Mouse (Mus musculus) ovary, postnatal 36 days (tissue): Measurements from ENCODE around the gene Npas1.

Experiments
- DNase-seq: peaks from one replicate; pipeline ENCODE4 v3.0.0; 2022; ENCODE audit warnings: low spot score, mixed read lengths

Npas1 gene

DNA sequence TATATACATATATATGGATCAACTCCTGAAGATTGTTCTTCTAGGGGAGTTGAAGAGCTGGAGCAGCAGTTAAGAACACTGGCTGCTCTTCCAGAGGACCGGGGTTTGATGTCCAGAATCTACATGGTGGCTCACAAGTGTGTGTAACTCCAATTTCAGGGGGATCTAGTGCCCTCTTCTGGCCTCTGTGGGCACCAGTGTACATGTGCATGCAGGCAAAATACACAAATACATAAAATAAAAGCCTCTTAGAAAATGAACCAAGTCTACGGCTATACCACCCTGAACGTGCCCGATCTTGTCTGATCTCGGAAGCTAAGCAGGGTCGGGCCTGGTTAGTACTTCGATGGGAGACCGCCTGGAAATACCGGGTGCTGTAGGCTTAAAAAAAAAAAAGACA lies 6.0 kb downstream of the Npas1 start:
- DNase-seq, result no peak

DNA sequence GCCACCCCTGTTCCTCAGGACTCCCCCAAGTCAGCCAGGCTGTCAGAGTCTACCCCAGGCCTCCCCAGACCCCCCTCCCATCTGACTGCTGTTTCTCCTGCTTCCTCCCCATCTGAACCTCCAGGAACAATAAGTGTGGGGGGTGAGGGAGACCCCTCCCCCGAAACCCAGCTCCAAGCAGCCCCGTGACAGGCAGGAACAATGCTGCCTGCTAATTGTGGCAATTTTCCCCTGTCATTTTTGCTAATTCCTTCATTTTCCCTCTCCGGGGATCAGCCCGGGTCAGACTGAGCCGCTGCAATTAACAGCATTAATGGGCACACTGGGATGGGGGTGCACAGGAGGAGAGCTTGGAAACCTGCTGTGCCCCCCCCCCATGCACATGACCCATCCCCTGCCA lies 9.4 kb downstream of the Npas1 start:
- no peak for DNase-seq

DNA sequence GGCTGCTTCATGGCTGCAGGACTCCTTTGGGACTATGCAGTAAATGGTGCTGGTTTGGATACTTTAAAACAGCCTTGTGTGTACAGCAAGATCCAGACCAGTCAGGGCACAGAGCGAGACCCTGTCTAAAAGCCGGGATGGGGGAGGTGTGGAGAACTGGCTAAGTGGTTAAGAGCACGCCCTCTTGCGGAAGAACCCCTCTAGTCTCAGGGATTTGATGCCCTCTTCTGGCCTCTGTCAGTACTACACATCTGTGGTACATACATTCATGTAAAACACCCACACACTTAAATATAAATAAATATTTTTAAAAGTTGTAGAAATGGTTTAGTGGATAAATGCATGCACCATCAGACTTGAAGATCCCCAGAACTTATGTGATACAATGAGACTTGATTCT lies 11.0 kb downstream of the Npas1 start:
- DNase-seq, result no peak

DNA sequence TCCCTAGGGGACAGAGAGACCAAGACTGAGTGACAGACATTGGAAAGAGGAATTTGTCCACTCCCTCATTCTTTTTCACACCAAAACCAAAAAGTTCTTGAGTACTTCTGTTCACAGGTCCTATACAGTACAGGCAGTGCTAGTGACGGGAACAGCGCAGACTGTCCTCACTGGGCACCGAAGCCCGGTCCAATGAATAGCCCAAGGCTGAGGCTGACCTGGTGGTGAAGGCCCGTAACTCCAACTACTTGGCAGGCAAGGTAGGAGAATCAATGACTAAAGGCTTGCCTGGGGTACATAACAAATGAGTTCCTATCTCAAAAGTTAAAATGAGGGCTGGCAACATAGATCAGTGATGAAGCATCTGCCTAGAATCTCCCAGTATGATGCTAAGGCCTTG lies 12.0 kb downstream of the Npas1 start:
- DNase-seq, result no peak

DNA sequence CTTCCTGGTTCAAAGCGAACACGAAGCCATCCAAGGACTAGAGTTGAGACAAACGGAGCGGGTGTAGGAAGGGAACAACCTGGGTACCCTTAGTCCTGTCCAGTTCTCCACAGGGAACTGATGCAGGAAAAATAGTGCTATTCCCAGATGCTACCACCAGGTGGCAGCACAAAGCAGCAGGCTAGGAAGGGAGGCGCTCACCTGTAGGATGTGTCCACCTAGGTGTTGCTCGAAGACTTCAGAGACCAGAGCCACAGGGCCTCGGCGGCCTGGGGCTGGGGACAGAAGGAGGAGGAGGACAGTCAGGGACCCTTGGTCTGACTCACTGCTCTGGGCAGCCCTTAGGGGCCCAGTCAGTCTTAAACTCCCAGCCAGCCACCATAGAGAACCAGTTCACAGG lies 12.4 kb downstream of the Npas1 start:
- DNase-seq, result peak; percentile 63

DNA sequence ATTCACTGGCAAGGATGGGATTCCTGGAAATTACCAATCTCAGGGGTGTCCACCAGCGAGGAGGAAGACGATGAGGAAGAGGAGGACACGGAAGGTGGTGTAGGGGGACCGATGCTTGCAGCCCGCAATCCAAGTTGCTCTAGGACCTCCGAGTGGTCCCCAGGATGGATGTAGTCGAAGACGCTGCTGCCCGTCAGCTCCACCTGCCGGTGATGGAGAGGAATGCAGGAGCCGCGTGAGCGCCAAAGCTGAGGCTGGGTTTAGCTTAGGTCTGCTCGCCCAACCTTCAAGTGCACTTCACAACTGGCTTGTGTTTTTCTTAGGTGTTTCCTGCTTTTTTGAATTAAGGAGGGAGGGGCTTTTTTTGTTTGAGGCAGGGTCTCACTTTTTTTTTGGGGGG lies 14.3 kb downstream of the Npas1 start:
- peak; percentile 76 for DNase-seq

DNA sequence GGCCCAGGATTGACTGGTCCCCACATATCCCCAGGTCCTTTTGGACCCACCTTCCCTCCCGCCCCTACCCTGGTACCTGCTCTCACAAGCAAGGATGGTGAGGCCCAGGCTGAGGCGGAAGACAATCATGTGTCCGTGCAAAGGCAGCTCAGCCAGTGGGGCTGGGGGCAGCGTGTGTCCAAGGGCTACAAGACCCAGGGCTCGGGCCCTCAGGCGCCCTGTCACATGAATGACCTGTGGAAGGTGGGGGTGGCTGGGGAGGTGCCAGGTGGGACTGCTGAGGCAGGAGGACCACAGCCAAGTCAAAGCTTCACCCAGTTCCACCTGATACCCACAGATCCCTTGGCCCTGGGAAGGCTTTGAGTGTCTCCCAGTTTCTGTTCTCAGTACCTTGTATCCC lies 15.8 kb downstream of the Npas1 start:
- DNase-seq, result no peak

DNA sequence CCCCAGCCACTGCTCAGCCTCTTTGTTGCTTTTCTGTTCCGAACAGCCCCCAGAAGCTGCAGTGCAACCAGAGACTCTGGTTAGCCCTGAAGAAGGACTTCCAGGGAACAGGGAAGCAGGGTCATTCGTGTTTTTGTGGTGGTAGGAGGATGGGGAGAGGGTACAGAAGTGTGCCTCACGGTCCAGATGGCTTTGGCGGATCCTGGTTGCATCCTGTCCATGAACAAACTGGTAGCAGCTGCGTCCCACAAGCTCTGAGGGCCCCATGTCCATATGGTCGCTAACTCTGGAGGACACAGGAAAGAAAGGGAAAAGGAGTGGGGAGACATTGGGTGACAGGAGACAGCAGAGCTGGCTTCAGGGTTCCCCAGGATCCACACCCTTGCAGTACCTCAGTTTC lies 16.4 kb downstream of the Npas1 start:
- no peak for DNase-seq

DNA sequence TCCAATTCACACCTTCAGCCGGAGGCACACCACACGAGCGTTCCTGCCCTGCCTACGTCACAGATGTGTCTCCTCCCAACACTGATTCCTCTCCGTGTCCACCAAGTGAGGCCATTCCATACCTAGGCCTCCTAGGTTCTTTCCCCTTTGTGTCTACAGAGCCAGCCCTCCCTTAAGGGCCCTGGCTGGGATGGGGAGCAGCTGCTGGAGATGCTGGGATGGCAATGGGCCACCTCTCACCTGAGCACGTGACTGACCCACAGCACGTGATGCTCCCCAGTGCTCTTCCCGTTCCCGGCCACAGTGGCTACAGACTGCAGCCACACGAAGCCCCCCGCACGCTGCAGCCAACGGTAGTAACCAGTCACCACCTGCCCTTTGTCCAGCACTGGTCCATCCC lies 17.0 kb downstream of the Npas1 start:
- DNase-seq, result no peak

DNA sequence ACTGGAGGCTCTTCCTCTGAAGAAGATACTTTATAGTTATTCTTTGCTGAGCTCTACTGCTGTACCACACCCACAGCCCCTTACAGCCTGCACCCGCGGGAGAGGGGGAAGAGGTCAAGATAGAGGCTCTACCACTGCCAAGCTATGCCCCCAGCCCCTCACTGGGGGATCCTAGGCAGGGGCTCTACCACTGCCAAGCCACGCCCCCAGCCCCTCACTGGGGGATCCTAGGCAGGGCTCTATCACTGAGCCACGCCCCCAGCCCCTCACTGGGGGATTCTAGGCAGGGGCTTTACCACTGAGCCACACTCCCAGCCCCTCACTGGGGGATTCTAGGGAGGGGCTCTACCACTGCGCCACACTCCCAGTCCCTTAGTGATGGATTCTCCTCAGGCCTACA lies 21.2 kb downstream of the Npas1 start:
- DNase-seq, result no peak

DNA sequence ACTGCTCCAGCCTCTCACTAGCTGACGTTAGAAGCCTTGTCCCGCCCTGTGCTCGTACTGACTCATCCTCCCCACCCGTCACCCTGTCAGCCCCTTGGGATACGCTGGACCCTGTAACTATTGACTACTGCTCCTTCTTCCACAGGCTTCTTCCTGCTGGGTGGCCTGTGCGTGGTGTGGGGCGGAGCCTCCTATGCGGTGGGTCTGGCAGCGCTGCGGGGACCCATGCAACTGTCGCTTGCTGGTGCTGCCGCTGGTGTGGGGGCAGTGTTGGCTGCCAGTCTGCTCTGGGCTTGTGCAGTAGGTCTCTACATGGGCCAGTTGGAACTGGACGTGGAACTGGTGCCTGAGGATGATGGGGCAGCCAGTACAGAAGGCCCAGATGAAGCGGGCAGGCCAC lies 22.5 kb downstream of the Npas1 start:
- no peak for DNase-seq

DNA sequence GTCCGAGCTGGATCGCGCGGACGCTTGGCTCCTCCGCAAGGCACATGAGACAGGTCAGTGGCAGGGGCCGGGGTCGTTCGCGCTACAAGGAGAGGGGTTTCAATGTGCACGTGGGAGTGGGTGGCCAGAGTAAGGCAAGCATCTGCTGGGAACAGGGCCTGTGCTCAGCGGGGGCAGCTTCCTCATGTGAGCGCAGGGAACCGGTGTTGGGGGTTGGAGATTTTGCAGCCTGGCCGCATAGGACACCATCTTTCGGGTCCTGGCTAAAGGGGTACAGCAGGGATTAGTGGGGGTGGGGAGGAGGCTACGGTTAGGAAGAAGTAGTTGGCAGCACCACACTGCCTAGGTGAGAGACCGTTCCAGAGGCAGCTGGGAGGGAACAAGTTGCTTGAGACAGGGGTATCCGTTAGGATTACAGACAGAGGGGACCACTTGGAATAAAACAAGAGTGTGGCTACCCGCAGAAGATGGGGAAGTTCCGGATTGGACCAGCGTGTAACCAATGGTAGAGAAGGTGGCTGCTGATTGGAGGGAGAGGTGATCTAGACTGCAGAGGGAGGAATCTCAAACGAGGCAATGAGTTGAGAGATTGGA lies 24.3 kb downstream of the Npas1 start:
- no peak for DNase-seq

DNA sequence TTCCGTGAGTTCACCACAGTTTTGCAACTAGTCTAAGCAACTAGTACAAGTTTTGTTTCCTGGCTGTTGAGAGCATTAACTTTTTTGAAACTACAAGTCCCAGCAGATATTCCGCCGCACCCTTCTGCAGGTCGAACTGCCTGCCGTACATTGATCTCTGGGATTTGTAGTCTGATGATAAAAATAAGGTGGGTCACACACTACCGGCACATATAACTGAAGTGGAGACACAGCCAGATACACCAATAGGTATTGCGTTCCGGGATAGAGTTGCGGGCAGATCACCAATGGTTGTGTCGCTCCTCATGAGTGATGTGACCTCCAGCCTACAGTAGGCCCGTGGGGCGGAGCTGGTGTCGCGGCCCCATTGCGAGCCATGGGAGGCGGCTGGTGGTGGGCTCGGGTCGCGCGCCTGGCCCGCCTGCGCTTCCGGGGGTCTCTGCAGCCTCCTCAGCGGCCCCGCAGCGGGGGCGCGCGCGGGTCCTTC lies 24.9 kb downstream of the Npas1 start, which contains the start of gene Tmem160:
Gene Tmem160, plus strand, starts transcription at position 193 of the 487 bp plus-strand sequence.
- peak; percentile 81 for DNase-seq

DNA sequence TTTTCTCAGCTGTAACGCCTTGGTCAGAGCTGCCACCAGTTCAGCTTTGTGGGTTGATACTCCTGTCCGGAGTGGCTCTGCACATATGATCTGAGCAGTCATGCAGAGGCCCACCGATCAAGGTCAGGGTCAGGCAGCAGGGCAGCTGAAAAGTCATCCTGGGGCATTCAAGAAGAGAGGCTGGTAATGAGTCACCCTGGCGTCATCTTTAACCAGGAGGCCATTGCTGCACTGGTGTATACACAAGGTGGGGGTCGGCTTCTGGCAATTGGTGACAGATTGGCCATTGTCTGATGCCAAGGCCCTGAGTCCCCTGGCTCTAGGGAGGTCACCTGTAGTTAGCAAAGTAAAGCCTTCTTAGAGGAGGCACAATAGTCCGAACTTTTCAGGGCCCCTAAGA lies 25.9 kb downstream of the Npas1 start:
- DNase-seq, result no peak

DNA sequence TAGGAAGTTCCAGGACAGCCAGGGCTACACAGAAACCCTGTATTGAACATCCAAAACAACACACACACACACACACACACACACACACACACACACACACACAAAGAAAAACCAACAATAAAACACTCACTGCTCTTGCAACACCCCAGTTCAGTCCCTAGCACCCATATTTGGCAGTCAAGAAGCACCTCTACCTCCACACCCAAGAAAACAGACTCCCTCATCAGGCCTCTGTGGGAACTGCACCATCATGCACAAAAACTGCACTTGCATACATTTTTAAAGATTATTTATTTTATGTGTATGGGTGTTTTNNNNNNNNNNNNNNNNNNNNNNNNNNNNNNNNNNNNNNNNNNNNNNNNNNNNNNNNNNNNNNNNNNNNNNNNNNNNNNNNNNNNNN lies 36.3 kb downstream of the Npas1 start:
- DNase-seq, result no peak

DNA sequence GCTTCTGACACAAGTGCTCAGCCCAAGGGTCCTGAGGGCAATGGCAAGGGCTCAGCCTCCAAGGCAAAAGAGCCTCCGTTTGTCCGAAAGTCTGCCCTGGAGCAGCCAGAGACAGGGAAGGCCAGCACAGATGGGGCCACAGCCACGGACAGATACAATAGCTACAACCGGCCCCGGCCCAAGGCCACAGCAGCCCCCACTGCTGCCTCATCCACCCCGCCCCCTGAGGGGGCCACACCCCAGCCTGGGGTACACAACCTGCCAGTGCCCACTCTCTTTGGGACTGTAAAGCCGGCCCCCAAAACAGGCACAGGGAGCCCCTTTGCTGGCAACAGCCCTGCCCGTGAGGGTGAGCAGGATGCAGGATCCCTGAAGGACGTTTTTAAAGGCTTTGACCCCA lies 42.4 kb downstream of the Npas1 start:
- DNase-seq, result no peak

DNA sequence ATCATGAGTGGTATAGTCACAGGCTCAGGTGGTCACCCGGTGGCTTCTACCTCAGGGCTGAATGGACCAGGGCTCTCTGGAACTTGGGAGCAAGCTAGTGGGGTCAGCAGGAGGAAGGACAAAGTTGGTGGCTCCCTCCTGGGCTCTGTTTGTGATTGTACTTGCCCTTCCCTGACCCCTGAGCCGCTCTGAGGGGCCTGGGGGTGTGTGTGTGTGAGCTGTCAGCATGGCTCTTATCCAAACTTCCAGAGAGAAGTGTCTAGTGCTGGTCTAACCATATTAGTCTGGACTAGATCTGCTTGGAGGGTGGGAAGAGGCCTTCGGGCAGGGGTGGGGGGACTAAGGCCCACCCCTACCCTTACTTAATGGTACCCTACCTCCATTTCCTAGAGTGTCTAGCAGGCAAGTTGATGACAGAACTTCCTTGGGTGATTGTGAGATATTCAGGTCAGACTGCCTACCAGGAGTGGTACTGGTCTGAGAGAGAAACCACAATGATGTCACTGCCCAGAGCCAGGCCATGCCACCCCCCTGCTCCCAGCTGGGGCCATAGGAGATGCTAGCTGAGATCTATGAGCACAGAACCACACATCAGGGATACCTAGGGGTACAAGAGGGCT lies 44.1 kb downstream of the Npas1 start:
- no peak for DNase-seq

DNA sequence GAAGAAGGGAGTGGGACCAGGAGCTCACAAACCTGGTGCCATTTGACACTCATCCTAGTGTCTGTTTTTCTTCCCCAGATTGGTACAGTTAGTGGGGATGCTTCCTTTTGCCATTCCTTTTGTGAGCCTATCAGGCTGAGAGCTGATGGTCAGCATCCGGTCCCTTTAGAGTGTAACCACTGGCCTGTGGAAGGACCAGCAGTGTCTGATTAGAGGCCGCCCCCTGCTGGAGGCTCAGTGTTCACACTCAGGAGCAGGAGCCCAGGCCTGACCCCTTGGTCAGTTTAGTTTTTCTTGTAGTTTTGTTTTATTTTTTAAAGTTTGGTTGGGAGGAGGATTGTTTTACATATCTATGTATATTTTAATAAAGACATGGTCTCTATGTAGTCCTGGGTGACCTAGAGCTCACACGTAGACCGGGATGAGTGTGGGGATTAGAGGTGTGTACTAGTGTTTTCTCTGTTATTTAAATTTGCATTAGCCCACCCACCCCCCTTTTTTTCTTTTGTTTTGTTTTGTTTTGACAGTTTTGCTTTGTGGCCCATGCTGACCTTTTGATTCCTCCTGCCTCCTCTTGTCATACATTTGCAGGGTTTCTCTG lies 51.3 kb downstream of the Npas1 start:
- peak; percentile 78 for DNase-seq

DNA sequence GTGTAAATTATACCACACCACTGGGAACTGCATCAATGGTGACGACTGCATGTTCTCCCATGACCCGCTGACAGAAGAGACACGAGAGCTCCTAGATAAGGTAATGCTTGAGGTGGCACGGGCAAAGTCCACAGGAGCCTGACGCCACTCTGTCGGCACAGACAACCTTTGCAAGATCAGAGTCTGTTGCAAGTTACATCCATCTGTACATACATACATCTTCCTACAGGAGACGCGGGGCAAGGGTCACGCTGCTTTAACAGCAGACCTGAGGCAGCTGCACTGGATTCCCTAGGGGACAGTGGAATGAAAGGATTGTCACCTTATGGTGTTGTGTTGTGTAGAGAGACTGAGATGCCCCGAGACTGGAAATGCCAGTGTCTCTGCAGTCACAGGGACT lies 51.8 kb downstream of the Npas1 start:
- DNase-seq, result no peak

DNA sequence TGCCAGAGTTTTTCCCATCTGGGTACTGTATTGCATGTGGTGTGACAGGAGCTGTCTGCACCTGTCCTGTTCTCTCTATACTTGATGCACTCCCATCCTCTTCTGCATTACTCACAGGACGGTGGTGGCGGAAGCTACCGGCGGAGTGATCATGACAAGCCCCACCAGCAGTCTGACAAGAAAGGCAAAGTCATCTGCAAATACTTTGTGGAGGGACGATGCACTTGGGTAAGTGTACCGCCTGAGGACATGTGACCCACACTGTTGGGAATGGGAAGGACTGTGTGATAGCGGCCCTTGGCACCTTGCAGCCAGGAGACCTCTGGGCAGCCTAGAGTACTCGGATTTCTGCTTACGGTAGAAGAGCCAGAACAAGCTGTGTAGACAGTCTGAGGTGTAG lies 53.8 kb downstream of the Npas1 start:
- no peak for DNase-seq

DNA sequence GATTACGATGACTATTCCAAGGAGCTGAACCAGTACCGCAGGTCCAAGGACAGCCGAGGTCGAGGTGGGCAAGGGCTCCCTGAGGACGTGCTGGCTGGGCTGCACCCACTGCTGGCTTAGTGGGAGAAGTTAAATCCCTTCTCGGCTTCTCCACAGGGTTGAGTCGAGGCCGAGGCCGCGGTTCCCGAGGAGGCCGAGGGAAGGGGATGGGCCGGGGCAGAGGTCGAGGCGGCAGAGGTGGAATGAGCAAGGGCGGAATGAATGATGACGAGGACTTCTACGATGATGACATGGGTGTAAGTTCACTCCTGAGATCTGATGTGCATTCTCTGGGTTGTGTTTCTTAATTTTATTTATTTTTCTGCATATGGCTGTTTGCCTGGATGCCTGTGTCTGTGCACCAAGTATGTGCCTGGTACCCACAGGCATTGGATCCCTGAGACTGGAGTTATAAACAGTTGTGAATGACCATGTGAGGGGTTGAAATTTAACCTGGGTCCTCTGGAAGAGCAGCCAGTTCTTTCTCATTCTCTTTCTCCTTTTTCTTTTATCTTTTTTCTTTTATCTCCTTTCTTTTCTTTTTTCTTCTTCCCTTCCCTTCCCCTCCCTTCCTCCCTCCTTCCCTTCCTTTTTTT lies 55.2 kb downstream of the Npas1 start:
- DNase-seq, result no peak

DNA sequence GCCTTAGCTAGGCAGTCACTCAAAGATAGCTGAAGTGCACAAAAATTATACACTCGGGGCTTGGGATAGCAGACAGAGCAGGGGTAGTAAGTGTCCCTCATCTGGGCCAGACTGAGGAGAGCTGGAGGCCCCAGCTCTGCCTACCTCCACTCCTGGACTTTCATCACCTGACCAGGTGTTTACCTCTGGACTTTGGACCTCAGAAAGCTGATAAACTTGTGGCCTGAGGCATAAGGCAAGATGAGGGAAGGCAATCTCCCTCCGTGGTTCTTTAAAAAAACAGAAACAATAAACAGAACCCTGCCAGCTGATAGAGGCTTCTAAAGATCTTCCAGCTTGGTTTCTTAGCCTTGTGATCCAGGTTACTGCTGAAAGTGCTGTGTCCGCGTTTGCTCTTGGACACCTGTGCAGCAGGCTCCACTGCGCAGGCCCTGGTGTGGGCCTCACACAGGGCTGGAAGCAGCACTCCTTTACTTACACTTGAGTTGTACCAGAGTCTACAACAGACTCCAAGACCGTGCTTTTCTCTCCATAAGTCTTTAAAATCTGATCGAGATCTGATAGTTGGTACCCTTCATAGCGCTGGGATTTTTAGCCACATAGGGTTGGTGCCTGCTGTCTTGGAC lies 56.9 kb downstream of the Npas1 start:
- DNase-seq, result no peak

DNA sequence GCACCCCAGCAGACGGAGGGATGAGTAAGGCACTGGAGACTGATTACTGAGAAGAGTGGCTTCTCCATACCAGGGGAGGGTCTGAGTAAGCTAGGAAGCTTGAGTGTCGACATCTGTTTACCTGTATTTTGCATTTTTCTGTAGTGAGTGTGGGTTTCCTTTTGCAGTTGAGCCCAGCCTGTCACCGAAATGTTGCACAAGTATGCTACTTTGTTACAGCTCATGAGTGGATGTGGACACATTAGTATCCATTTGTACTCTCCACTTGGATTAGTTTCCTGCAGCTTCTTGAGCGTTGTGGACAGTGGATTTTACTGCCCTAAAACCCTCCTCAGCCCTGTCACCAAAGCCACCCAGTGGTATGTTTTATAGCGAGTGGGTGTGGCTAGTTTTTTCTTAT lies 58.8 kb downstream of the Npas1 start:
- no peak for DNase-seq
